9 mouse cellular contexts compared by ENCODE assay signal in the genomic region with DNA sequence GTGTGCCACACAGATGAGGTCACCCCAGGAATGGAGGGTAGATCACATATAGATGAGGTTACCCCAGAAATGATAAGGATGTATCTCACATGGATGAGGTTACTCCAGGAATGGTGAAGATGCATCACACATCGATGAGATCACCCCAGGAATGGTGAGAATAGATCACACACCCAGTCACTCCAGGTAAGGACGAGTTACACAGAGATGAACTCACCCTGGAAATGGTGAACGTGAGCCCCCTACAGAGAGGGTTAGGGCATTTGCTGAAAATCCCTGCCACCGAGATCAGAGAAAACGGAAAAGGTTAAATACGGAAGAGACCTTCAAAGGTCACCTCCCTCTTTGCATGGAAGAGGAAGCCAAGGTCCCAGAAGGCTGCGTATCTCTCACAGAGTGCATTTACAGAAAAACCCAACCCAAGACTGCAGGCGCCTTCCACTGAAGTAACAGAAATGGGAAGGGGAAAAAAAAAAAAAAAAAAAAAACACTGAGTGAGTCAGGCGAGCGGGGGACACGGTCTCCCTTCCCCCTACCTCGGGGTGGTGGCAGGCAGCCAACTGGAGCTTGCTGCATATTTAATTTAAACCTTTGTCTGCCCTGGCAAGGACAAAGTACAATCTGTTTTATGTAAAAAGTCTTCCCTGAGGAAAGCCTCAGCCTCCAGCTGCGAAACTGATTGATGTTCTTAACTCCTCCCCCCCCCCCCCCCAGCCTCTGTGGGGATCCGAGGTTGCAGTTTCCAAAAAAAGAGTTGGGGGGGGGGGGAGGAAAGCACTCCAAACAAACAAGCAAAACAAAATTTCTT.
DNase-seq lines count a peak whose midpoint lies in the region; ATAC-seq and TF ChIP-seq lines count a peak whose summit lies in the region.
"Had no signal": no experiment of that assay in that cellular context is flagged by ENCODE, and none has a peak within 500 bp of the region (broad histone marks: within the 10 kb centered on the region; RNA-seq: fewer than 3 reads in every experiment).

No protein-coding gene starts in this region.

- H3K4me1 ChIP-seq in CH12.LX (ENCODE audit: control insufficient read depth in 1 of 2, insufficient read depth in 2 of 2) = peaks cover 8 to 31% of the 10 kb centered on the region in 2 experiments
- peaks cover 53% of the 10 kb centered on the region for H3K4me1 ChIP-seq in forebrain, embryonic 13.5 days
- peaks cover 34% of the 10 kb centered on the region for H3K4me1 ChIP-seq in heart, embryonic 16.5 days (ENCODE audit: control insufficient read depth, insufficient read depth, low read length)
- peaks cover 24% of the 10 kb centered on the region for H3K4me1 ChIP-seq in liver, embryonic 13.5 days (replicated peaks)

- no peaks in the 10 kb centered on the region for H3K79me2 ChIP-seq in CH12.LX (replicated peaks; ENCODE audit: control insufficient read depth, extremely low read depth, insufficient read depth, poor library complexity, severe bottlenecking)

- peak; percentile 48 for DNase-seq in CH12.LX (ENCODE audit: extremely low read depth)
- peak; percentile 86 for DNase-seq in brain, embryonic 18.5 days (ENCODE audit: low read depth, low spot score)
- DNase-seq in kidney, postnatal 14 days = peak; percentile 95
- DNase-seq in liver, embryonic 13.5 days = no peak
- DNase-seq in neural tube, embryonic 10.5 days (ENCODE audit: extremely low spot score, low spot score) = peak; percentile 72
- peak; percentile 49 for DNase-seq in thymus, postnatal 0 days (ENCODE audit: low spot score)

- dilution Hi-C loops in CH12.LX (cut with MboI; ENCODE audit: extremely low pct_ligation_motif_present, extremely low pct_unique_long_range_greater_than_20kb, low sequenced_read_pairs) = no loop called here

- no peak; the same call in none of the 2 replicates for TF ChIP-seq RAD21 in CH12.LX (IDR thresholded peaks at IDR 0.05; ENCODE audit: low read depth, low read length)

- no peaks in the 10 kb centered on the region for H3K36me3 ChIP-seq in CH12.LX (replicated peaks in 1 of 2; ENCODE audit: control insufficient read depth in 1 of 2, insufficient read depth in 1 of 2, low read length in 1 of 2)
- H3K36me3 ChIP-seq in forebrain, embryonic 13.5 days (ENCODE audit: poor library complexity, severe bottlenecking) = no peaks in the 10 kb centered on the region
- no peaks in the 10 kb centered on the region for H3K36me3 ChIP-seq in heart, embryonic 16.5 days (ENCODE audit: control insufficient read depth, insufficient read depth)
- no peaks in the 10 kb centered on the region for H3K36me3 ChIP-seq in liver, embryonic 13.5 days

- H3K9me3 ChIP-seq in CH12.LX (replicated peaks; ENCODE audit: low read length) = peaks cover 5% of the 10 kb centered on the region
- H3K9me3 ChIP-seq in forebrain, embryonic 13.5 days (replicated peaks) = no peaks in the 10 kb centered on the region
- H3K9me3 ChIP-seq in heart, embryonic 16.5 days (replicated peaks; ENCODE audit: control insufficient read depth, low read length) = no peaks in the 10 kb centered on the region; the same call in 1 of the 2 replicates
- no peaks in the 10 kb centered on the region for H3K9me3 ChIP-seq in liver, embryonic 13.5 days (replicated peaks)

- in situ Hi-C loops in CH12.LX (cut with MboI; ENCODE audit: low pct_ligation_motif_present, low pct_unique_long_range_greater_than_20kb, low sequenced_read_pairs) = loop anchor here (10.0 to 25.0 kb wide), 2 partner anchors 85 to 167 kb away; partner anchors contain the start of genes Jmjd1c and Reep3

- peak overlapping the region; percentile 41 for H3K9ac ChIP-seq in CH12.LX (ENCODE audit: insufficient read depth, low read depth)
- peak overlapping the region; percentile 54; the same call in 1 of the 2 replicates for H3K9ac ChIP-seq in forebrain, embryonic 13.5 days
- H3K9ac ChIP-seq in heart, embryonic 16.5 days (ENCODE audit: low read length) = peak overlapping the region; percentile 60
- H3K9ac ChIP-seq in liver, embryonic 13.5 days = no peak overlapping the region

- peak; percentile 72 for ATAC-seq in forebrain, embryonic 13.5 days
- ATAC-seq in heart, embryonic 16.5 days (replicated peaks; ENCODE audit: extremely low read depth, insufficient read depth, low FRiP score) = peak; percentile 57
- ATAC-seq in liver, embryonic 13.5 days (ENCODE audit: low read depth) = peak; percentile 10; the same call in 1 of the 2 replicates

- H3K27me3 ChIP-seq in CH12.LX (replicated peaks) = no peaks in the 10 kb centered on the region
- H3K27me3 ChIP-seq in forebrain, embryonic 13.5 days = no peaks in the 10 kb centered on the region
- H3K27me3 ChIP-seq in heart, embryonic 16.5 days (ENCODE audit: control insufficient read depth, insufficient read depth, low read length) = no peaks in the 10 kb centered on the region
- H3K27me3 ChIP-seq in liver, embryonic 13.5 days = peaks cover 7% of the 10 kb centered on the region; the same call in 1 of the 2 replicates

- H3K27ac ChIP-seq in CH12.LX (ENCODE audit: insufficient read depth, low read depth) = peak overlapping the region; percentile 65; the same call in 1 of the 2 replicates
- H3K27ac ChIP-seq in forebrain, embryonic 13.5 days = peak overlapping the region; percentile 99
- H3K27ac ChIP-seq in heart, embryonic 16.5 days (ENCODE audit: low read length) = peak overlapping the region; percentile 95
- peak overlapping the region; percentile 55; the same call in 1 of the 2 replicates for H3K27ac ChIP-seq in liver, embryonic 13.5 days

- H3K4me2 ChIP-seq in CH12.LX (ENCODE audit: insufficient read depth, low read depth, poor library complexity, severe bottlenecking) = peak overlapping the region; percentile 85
- peak overlapping the region; percentile 55 for H3K4me2 ChIP-seq in forebrain, embryonic 13.5 days
- H3K4me2 ChIP-seq in heart, embryonic 16.5 days (ENCODE audit: low read depth, low read length) = peak overlapping the region; percentile 65
- peak overlapping the region; percentile 51 for H3K4me2 ChIP-seq in liver, embryonic 13.5 days

- TF ChIP-seq POLR2A in CH12.LX (IDR thresholded peaks at IDR 0.05; ENCODE audit: low read depth, low read length) = peak; percentile 33

- under 1% methylated on average over 14 of the region's 14 CpGs for WGBS in forebrain, embryonic 13.5 days
- WGBS in heart, embryonic 16.5 days = 1% methylated on average over 14 of the region's 14 CpGs
- 1% methylated on average over 14 of the region's 14 CpGs for WGBS in liver, embryonic 13.5 days (ENCODE audit: insufficient replicate concordance)

- peak in 1 of 2 experiments; percentile 35; a peak in 2 of 4 replicates for TF ChIP-seq CTCF in CH12.LX (conservative IDR thresholded peaks at IDR 0.05 in 1 of 2, IDR thresholded peaks at IDR 0.05 in 1 of 2; ENCODE audit: low read depth in 2 of 2, low read length in 2 of 2)

- no peak; the same call in 1 of the 2 replicates for TF ChIP-seq EP300 in CH12.LX (IDR thresholded peaks at IDR 0.05; ENCODE audit: low read length)

- peak overlapping the region; percentile 12 to 42 (median 39) for H3K4me3 ChIP-seq in CH12.LX (replicated peaks in 1 of 3; ENCODE audit: low read depth in 2 of 3, low read length in 2 of 3, poor library complexity in 1 of 3)
- peak overlapping the region; percentile 20 for H3K4me3 ChIP-seq in forebrain, embryonic 13.5 days
- H3K4me3 ChIP-seq in heart, embryonic 16.5 days (ENCODE audit: low read length) = peak overlapping the region; percentile 46
- H3K4me3 ChIP-seq in liver, embryonic 13.5 days (replicated peaks) = peak overlapping the region; percentile 29
- H3K4me3 ChIP-seq: erythroblast, embryonic 14.5 days had no signal

TF ChIP-seq in CH12.LX, 34 proteins besides CTCF, POLR2A, EP300 and RAD21:
- no peak for TF ChIP-seq MAX (IDR thresholded peaks at IDR 0.05; ENCODE audit: low read length)
- no peak for TF ChIP-seq GABPA (IDR thresholded peaks at IDR 0.05; ENCODE audit: insufficient replicate concordance, low read depth, low read length)
- TF ChIP-seq TBP (conservative IDR thresholded peaks at IDR 0.05; ENCODE audit: low read depth, low read length) = 0 out of 2 replicates have a peak, but pooled peaks have one; percentile 17
- TF ChIP-seq JUND (conservative IDR thresholded peaks at IDR 0.05; ENCODE audit: low read depth, low read length) = no peak
- TF ChIP-seq SMC3 (IDR thresholded peaks at IDR 0.05; ENCODE audit: low read depth, low read length) = peak; percentile 13; the same call in 1 of the 2 replicates
- TF ChIP-seq ZMIZ1 (IDR thresholded peaks at IDR 0.05; ENCODE audit: low read depth, low read length) = 0 out of 2 replicates have a peak, but pooled peaks have one; percentile 19
- TF ChIP-seq ELF1 (IDR thresholded peaks at IDR 0.05; ENCODE audit: low read depth, low read length) = peak; percentile 73
- TF ChIP-seq BHLHE40 (IDR thresholded peaks at IDR 0.05; ENCODE audit: low read depth, low read length) = peak; percentile 52
- TF ChIP-seq TCF12 (IDR thresholded peaks at IDR 0.05; ENCODE audit: low read depth, low read length) = peak; percentile 45; the same call in 1 of the 2 replicates
- TF ChIP-seq MEF2A (IDR thresholded peaks at IDR 0.05; ENCODE audit: borderline replicate concordance, low read depth, low read length) = peak; percentile 35; the same call in 1 of the 2 replicates
- peak; percentile 96 for TF ChIP-seq ZNF384 (IDR thresholded peaks at IDR 0.05; ENCODE audit: low read depth, low read length)
- 0 out of 2 replicates have a peak, but pooled peaks have one; percentile 30 for TF ChIP-seq NELFE (IDR thresholded peaks at IDR 0.05; ENCODE audit: low read depth, low read length)
- 0 out of 2 replicates have a peak, but pooled peaks have one; percentile 53 for TF ChIP-seq SIN3A (IDR thresholded peaks at IDR 0.05; ENCODE audit: low read length)
- TF ChIP-seq MAZ (IDR thresholded peaks at IDR 0.05; ENCODE audit: low read depth, low read length) = peak; percentile 77
- peak; percentile 50; the same call in 1 of the 2 replicates for TF ChIP-seq CHD2 (IDR thresholded peaks at IDR 0.05; ENCODE audit: low read length)
- TF ChIP-seq RCOR1 (conservative IDR thresholded peaks at IDR 0.05; ENCODE audit: low read depth, low read length) = no peak
- no peak for TF ChIP-seq USF2 (conservative IDR thresholded peaks at IDR 0.05; ENCODE audit: low read depth, low read length)
- peak; percentile 47 for TF ChIP-seq ETS1 (conservative IDR thresholded peaks at IDR 0.05; ENCODE audit: low read depth, low read length)
- no peak for TF ChIP-seq MYC (IDR thresholded peaks at IDR 0.05; ENCODE audit: low read depth, low read length)

Comparison
In these comparisons a context has a peak if more than half of its experiments do, and no peak if none do; other contexts are left out.
1. ATAC-seq: peak in every context shown above with its lines; median percentile 72 in forebrain, embryonic 13.5 days; 57 in heart, embryonic 16.5 days; 10 in liver, embryonic 13.5 days.